Mouse (Mus musculus) spleen, adult 12 weeks (tissue): Measurements from ENCODE around the gene Gm20509.
"Not testable (repeated sequence)": the region's sequence is repeated elsewhere in the genome, so short reads cannot be mapped to it uniquely, and the experiment has no call there.

Source experiments
- DNase-seq: peaks from one replicate; pipeline ENCODE4 v3.0.0; 2022; ENCODE audit warnings: low spot score

Gm20509 gene

GRCm38 (mm10) chr9:73102181-73102580, at the start of gene Gm20509:
Gm20509 (plus strand) TSS chr9:73102470.
- DNase-seq = no peak

- DNase-seq = no peak
Measured at GRCm38 (mm10) chr9:73055441-73055911, 46.8 kb upstream of the Gm20509 start.

- no peak for DNase-seq
Measured at GRCm38 (mm10) chr9:73059224-73059623, 43.0 kb upstream of the Gm20509 start.

GRCm38 (mm10) chr9:73063621-73064290, 38.5 kb upstream of the Gm20509 start:
- no peak for DNase-seq

GRCm38 (mm10) chr9:73067086-73067485, 35.2 kb upstream of the Gm20509 start:
- no peak for DNase-seq

- DNase-seq = no peak
Measured at GRCm38 (mm10) chr9:73068230-73068679, 34.0 kb upstream of the Gm20509 start.

GRCm38 (mm10) chr9:73068688-73069087, 33.6 kb upstream of the Gm20509 start:
- no peak for DNase-seq

GRCm38 (mm10) chr9:73070971-73071659, 31.2 kb upstream of the Gm20509 start:
- no peak for DNase-seq

- DNase-seq = no peak
Measured at GRCm38 (mm10) chr9:73072426-73072825, 29.8 kb upstream of the Gm20509 start.

GRCm38 (mm10) chr9:73073169-73073568, 29.1 kb upstream of the Gm20509 start:
- no peak for DNase-seq

GRCm38 (mm10) chr9:73079349-73079748, 22.9 kb upstream of the Gm20509 start:
- DNase-seq = not testable (repeated sequence)

- DNase-seq = no peak
Measured at GRCm38 (mm10) chr9:73079801-73080325, 22.4 kb upstream of the Gm20509 start.

- no peak for DNase-seq
Measured at GRCm38 (mm10) chr9:73082291-73083000, 19.8 kb upstream of the Gm20509 start.

GRCm38 (mm10) chr9:73083956-73084355, 18.3 kb upstream of the Gm20509 start:
- no peak for DNase-seq

GRCm38 (mm10) chr9:73085845-73086244, 16.4 kb upstream of the Gm20509 start:
- DNase-seq = no peak

GRCm38 (mm10) chr9:73087121-73087520, 15.1 kb upstream of the Gm20509 start:
- no peak for DNase-seq

- no peak for DNase-seq
Measured at GRCm38 (mm10) chr9:73087581-73087980, 14.7 kb upstream of the Gm20509 start.

GRCm38 (mm10) chr9:73089222-73089920, 12.9 kb upstream of the Gm20509 start:
- DNase-seq = no peak

- DNase-seq = no peak
Measured at GRCm38 (mm10) chr9:73090121-73090520, 12.1 kb upstream of the Gm20509 start.

GRCm38 (mm10) chr9:73091747-73092146, 10.5 kb upstream of the Gm20509 start:
- no peak for DNase-seq

GRCm38 (mm10) chr9:73094580-73094979, 7.7 kb upstream of the Gm20509 start:
- no peak for DNase-seq

GRCm38 (mm10) chr9:73097898-73098297, 4.4 kb upstream of the Gm20509 start:
- no peak for DNase-seq
